Mouse (Mus musculus): ENCODE results near the gene Prkcq.
A peak's percentile ranks its signal among the peaks of the same experiment; 100 is the strongest.

Prkcq gene

GRCm38 (mm10) chr2:11171754-11172501, at the start of gene Prkcq:
TSS of gene Prkcq (plus strand) at chr2:11172108.
- DNase-seq (ENCODE audit: low spot score in 2 of 2) = peak; percentile 63 to 72

GRCm38 (mm10) chr2:11130881-11131280, 41.0 kb upstream of the Prkcq start:
- DNase-seq (ENCODE audit: low spot score in 2 of 2) = no peak

GRCm38 (mm10) chr2:11135718-11136117, 36.2 kb upstream of the Prkcq start:
- DNase-seq (ENCODE audit: low spot score in 2 of 2) = no peak

DNA sequence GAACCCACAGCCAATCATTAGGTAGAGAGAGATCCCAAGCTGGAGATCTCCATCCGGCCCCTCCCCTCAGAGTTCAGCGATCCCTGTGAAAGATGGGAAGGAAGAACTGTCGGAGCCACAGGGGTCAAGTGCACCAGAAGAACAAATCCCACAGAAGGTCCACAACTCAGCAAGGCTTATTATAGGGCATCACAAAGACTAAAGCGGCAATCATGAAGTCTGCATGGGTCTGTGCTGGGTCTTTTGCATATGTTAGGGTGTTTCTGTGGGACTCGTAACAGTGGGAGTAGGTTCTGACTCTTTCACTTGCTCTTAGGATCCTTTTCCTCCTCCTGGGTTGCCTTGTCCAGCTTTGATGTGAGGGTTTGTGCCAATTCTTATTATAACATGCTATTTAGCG, 33.8 kb upstream of the Prkcq start:
- DNase-seq (ENCODE audit: low spot score in 2 of 2) = no peak

DNA sequence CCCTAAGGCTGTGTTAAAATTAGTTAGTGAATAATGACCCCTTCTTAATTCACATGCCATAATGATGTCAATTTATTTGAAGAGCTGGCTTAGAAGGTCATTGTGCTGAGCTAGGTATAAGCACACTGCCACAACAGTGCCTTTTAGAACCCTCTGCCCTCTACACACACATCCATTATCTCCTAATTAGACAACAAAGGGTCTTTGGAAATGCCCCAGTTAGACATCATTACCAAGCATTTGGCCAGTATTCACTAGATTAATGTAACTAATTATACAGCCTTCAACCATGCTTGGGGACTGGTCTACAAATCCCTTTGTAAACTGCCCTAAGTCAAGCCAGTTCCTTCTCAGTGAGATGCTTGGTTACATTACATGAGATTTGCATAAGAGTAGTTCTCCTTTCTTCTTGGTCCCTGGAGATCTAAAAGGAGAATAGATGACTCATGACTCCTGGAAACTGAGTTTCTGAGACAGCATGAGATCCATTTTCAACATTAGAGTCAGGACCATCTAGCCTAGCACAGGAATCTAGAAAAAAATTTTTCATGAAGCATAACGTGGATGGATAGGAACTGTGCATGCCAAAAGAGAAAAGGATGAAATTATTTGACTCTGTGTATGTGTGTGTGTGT, 32.3 kb upstream of the Prkcq start:
- no peak for DNase-seq (ENCODE audit: low spot score in 2 of 2)

DNA sequence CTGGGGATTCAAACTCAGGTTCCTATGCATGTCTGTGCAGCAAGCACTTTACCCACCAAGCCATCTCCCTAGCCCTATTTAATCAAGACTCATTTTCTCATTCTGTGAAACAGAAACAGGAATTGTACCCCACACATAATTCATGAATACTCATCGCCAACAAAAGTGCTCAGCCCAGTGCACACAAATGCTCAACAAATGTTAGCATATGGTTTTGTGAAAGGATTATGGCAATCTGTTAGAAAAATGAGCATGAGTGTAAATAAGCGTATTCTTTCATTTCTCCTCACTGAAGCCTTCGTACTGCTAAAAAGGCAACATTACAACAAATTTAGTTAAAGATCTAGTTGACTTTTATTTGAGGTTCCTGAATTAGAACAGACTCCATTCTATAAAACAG, 31.5 kb upstream of the Prkcq start:
- no peak for DNase-seq (ENCODE audit: low spot score in 2 of 2)

- DNase-seq (ENCODE audit: low spot score in 2 of 2) = no peak
Measured at GRCm38 (mm10) chr2:11149091-11149490, 22.8 kb upstream of the Prkcq start.

DNA sequence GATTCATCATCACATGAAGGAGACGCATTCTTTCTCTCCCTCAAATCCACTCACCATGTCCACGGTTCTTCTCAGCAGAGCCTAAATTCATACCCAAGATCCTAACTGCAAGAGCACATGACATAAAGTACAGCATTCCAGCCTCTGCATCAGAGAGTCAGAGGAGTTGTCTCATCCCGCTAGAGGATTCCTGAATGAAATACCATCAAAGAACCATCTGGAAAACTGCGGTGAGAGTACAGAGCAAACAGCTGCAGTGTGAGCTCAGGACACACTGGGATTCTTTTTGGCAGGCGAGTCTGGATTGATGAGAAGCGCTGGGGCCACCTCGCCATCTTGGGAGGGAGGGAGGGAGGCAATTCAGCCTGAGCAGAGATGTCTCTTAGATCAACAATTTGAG, 20.9 kb upstream of the Prkcq start:
- DNase-seq (ENCODE audit: low spot score in 2 of 2) = no peak

- no peak for DNase-seq (ENCODE audit: low spot score in 2 of 2)
Measured at GRCm38 (mm10) chr2:11151655-11152323, 20.1 kb upstream of the Prkcq start.

GRCm38 (mm10) chr2:11159641-11160040, 12.3 kb upstream of the Prkcq start:
- DNase-seq (ENCODE audit: low spot score in 2 of 2) = peak; percentile 30 to 54

- DNase-seq (ENCODE audit: low spot score in 2 of 2) = no peak
Measured at GRCm38 (mm10) chr2:11160696-11161095, 11.2 kb upstream of the Prkcq start.

- DNase-seq (ENCODE audit: low spot score in 2 of 2) = peak in 1 of 2 experiments; percentile 18
Measured at GRCm38 (mm10) chr2:11161336-11161735, 10.6 kb upstream of the Prkcq start.

DNA sequence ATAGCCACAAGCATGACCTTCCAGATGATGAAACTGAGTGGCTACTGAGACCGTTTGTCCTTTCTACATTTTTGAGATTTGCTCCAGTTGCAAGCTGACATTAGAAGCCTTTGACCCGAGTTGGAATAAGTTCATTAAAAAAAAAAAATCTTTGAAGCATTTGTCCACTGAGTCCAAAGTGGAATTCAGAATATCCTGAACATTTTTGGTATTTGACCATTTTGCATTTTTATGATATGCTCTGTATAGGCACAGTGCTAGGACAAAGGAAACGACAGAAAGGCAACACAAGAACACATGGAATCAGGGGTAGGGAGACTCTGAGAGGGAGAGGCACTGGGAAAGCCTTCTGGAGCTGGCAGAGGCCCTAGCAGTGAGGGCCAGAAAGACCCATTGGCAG, 9.2 kb upstream of the Prkcq start:
- no peak for DNase-seq (ENCODE audit: low spot score in 2 of 2)

GRCm38 (mm10) chr2:11164170-11164569, 7.7 kb upstream of the Prkcq start:
- DNase-seq (ENCODE audit: low spot score in 2 of 2) = no peak

DNA sequence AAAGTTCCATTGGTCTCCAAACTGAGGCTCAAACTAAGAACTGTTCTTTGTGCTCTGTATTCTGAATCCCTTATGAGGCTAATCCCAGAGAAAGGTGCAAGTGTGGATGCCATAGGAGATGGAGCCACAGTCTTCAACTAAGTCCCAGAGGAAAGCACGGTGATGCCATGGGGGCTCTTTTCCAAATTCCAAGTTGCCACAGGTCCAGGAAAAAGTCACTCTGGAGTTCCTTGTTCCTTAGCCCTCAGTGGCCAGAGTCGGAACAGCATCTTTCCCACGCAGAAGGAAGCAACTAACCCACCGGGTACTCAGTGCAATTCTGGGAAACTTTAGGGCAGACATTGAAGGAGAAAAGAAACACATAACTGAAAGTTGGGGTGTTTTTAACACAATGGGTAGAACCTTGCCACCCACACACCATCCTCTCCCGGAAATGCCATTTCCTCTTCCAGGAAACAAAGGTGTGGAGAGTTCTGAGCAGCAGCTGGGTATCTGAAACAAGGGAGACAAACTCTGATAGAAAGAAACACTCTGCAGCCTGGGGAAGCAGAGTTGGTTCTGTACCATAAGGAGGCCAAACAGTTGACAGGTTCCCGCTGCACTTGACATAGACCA, 2.1 kb upstream of the Prkcq start:
- DNase-seq (ENCODE audit: low spot score in 2 of 2) = peak; percentile 46

DNA sequence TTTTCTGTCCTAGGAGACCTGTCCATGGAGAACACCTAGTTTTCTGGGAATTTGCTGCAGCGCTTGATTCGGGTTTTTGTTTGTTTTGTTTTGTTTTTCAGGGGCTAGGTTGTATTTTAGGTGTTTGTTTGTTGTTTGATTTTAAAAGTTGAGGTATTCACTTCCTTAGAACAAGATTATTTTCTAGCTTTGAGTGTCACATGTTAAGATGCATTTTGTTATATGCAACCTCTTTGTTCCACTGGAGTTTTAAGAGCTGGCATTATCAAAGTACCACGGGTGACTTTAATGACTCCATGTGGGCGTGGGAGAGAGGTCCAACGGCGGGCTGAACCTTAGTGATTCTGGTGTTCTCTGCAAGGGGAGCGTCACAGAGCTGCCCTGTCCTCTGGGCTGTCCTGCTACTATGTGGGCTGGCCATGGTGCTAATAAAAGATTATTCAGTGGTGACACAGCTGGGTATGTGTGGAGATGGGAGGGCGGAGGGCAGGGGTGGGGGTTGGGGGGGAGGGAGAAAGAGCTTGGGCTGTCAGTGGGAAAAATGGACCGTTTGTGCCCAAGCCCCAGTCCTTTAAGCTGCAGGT, 1.0 kb downstream of the Prkcq start:
- DNase-seq (ENCODE audit: low spot score in 2 of 2) = no peak

GRCm38 (mm10) chr2:11173521-11173920, 1.6 kb downstream of the Prkcq start:
- peak; percentile 60 to 65 for DNase-seq (ENCODE audit: low spot score in 2 of 2)

DNA sequence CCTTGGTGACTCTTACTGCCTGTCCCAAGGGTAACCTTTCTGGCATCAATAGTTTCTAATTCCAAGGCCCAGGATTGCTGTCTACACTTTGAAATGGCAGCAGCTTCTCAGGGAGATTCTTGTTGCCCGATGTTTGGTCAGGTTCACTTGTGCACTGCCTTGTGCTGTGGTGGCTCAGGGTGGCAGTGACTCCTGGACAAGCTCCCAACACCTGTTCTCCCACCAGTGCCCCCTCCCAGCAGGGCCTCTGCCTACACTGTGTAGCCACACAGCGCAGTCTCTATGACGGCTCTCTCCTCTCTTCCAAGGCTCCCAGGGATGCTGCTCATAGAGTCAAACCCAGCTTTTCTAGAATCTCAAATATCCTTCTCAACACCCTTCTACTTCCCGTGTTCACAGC, 2.2 kb downstream of the Prkcq start:
- DNase-seq (ENCODE audit: low spot score in 2 of 2) = no peak

- DNase-seq (ENCODE audit: low spot score in 2 of 2) = no peak
Measured at GRCm38 (mm10) chr2:11177880-11178279, 6.0 kb downstream of the Prkcq start.

DNA sequence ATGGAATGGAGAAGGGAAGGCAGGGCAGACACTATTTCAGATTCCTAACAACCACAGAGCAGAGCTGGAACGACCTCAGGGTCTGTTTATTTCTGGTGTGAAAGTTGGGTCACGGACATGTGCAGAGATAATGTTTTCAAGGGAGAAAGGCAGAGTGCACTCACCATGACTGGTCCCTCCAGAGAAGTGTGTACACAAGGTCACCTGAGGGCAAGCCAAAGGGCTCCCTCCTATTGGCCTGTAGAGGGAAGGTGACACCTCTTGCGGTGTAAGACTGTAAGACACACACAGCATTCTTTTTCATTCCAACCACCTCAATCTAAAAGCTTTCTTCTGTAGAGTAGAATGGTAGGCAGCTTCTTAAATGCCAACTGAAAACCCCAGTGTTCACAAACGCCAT, 9.6 kb downstream of the Prkcq start:
- no peak for DNase-seq (ENCODE audit: low spot score in 2 of 2)

DNA sequence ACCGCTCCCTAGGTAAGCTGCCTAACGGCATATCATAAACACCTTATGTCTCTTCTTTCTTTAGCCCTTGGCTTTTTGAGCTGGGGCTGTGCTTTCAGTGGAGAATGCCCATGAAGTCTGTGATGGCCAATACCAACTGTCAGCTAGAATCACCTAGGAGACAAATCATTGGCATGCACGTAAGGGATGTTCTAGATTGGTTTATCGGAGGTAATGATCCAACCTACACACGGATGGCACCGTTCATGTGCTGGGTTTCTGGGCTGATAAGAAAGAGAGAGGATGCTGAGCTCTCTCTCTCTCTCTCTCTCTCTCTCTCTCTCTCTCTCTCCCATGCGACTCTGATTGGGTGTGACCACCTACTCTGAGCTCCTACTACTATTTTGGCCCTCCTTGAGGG, 10.2 kb downstream of the Prkcq start:
- DNase-seq (ENCODE audit: low spot score in 2 of 2) = no peak

GRCm38 (mm10) chr2:11183991-11184390, 12.1 kb downstream of the Prkcq start:
- DNase-seq (ENCODE audit: low spot score in 2 of 2) = no peak

All from thymus, postnatal 10 days (tissue).